Mouse (Mus musculus) liver, adult 2 months (tissue): ENCODE measurements around the gene Ankrd11.

Experiments
- CTCF ChIP-seq: fragments of 200-500 bp; IDR thresholded peaks from 2 replicates; pipeline ENCODE4 v1.5.1; 2011; ENCODE audit warnings: low read depth, low read length, control low read depth
- POLR2A ChIP-seq: fragments of 200-500 bp; IDR thresholded peaks from 2 replicates; pipeline ENCODE4 v1.6.1; 2011; ENCODE audit warnings: low read length, control low read depth; ENCODE audit not compliant: insufficient read depth; ENCODE audit errors: extremely low read depth

GRCm38 (mm10) chr8:122954090-122954799 lies 87.8 kb downstream of the Ankrd11 start:
- TF ChIP-seq POLR2A (no peak), CTCF (no peak)
